Mouse (Mus musculus) testis, postnatal 14 days (tissue): ENCODE data around the gene Myo1a.
"Not testable (repeated sequence)": the region's sequence is repeated elsewhere in the genome, so short reads cannot be mapped to it uniquely, and the experiment has no call there.

Source experiments
- DNase-seq: peaks from one replicate; pipeline ENCODE4 v3.0.0; 2021; ENCODE audit warnings: low spot score

Myo1a gene

GRCm38 (mm10) chr10:127704766-127705220, at the start of gene Myo1a:
Gene Myo1a (plus strand): TSS chr10:127705170.
- DNase-seq: no peak

GRCm38 (mm10) chr10:127657617-127658016, 47.4 kb upstream of the Myo1a start:
- not testable (repeated sequence) for DNase-seq

GRCm38 (mm10) chr10:127658076-127658475, 46.9 kb upstream of the Myo1a start:
- DNase-seq: no peak

- no peak for DNase-seq
Measured at GRCm38 (mm10) chr10:127659551-127659950, 45.4 kb upstream of the Myo1a start.

- no peak for DNase-seq
Measured at GRCm38 (mm10) chr10:127661291-127661914, 43.6 kb upstream of the Myo1a start.

- DNase-seq: no peak
Measured at GRCm38 (mm10) chr10:127661915-127662663, 42.9 kb upstream of the Myo1a start.

- DNase-seq: no peak
Measured at GRCm38 (mm10) chr10:127662666-127663253, 42.2 kb upstream of the Myo1a start.

- no peak for DNase-seq
Measured at GRCm38 (mm10) chr10:127663590-127663989, 41.4 kb upstream of the Myo1a start.

GRCm38 (mm10) chr10:127664166-127664565, 40.8 kb upstream of the Myo1a start:
- DNase-seq: no peak

- no peak for DNase-seq
Measured at GRCm38 (mm10) chr10:127664891-127665290, 40.1 kb upstream of the Myo1a start.

GRCm38 (mm10) chr10:127665366-127666181, 39.4 kb upstream of the Myo1a start:
- DNase-seq: no peak

GRCm38 (mm10) chr10:127666501-127667268, 38.3 kb upstream of the Myo1a start, which contains the start of gene Nemp1:
Gene Nemp1 (plus strand): TSS chr10:127666901.
- peak; percentile 89 for DNase-seq

- peak; percentile 89 for DNase-seq
Measured at GRCm38 (mm10) chr10:127667269-127668092, 37.5 kb upstream of the Myo1a start.

GRCm38 (mm10) chr10:127668093-127669050, 36.6 kb upstream of the Myo1a start, which contains the start of gene Nab2:
Gene Nab2 (minus strand): TSS chr10:127668568.
- peak; percentile 85 for DNase-seq

- DNase-seq: peak; percentile 49
Measured at GRCm38 (mm10) chr10:127669170-127669569, 35.8 kb upstream of the Myo1a start.

- peak; percentile 2 for DNase-seq
Measured at GRCm38 (mm10) chr10:127670185-127670584, 34.8 kb upstream of the Myo1a start.

- peak; percentile 15 for DNase-seq
Measured at GRCm38 (mm10) chr10:127671276-127671675, 33.7 kb upstream of the Myo1a start.

- DNase-seq: no peak
Measured at GRCm38 (mm10) chr10:127674046-127674655, 30.8 kb upstream of the Myo1a start.
